Mouse (Mus musculus) limb, embryonic 12.5 days (tissue): ENCODE measurements around the gene Anxa2. TPM values are rescaled to one million over a fixed set of nuclear protein-coding genes. Genes with fewer than 3 reads are reported as not detected.

ENCODE experiments used
- ATAC-seq: fragments of 200-750 bp; cut with Nextera tagmentation; 2 replicates; pipeline ENCODE4 v1.8.0; 2017; ENCODE audit warnings: low read depth, moderate TSS enrichment; ENCODE audit not compliant: insufficient number of reproducible peaks, insufficient read depth, low FRiP score, low TSS enrichment
- H3K27ac ChIP-seq: fragments of 300-500 bp; sonication (generic); 2 replicates; pipeline ENCODE4 v1.5.1; 2016; ENCODE audit warnings: mild to moderate bottlenecking, moderate library complexity
- H3K27me3 ChIP-seq: fragments of 300-500 bp; sonication (generic); 2 replicates; pipeline ENCODE4 v1.6.1; 2016; ENCODE audit warnings: mild to moderate bottlenecking, moderate library complexity
- H3K36me3 ChIP-seq: fragments of 300-500 bp; sonication (generic); 2 replicates; pipeline ENCODE4 v1.6.1; 2016; ENCODE audit warnings: mild to moderate bottlenecking, moderate library complexity
- H3K4me1 ChIP-seq: fragments of 300-500 bp; sonication (generic); replicated peaks from 2 replicates; pipeline ENCODE4 v1.6.1; 2016
- H3K4me2 ChIP-seq: fragments of 300-500 bp; sonication (generic); 2 replicates; pipeline ENCODE4 v1.6.1; 2016; ENCODE audit warnings: mild to moderate bottlenecking, moderate library complexity
- H3K4me3 ChIP-seq: fragments of 300-500 bp; sonication (generic); replicated peaks from 2 replicates; pipeline ENCODE4 v1.5.1; 2016; ENCODE audit warnings: mild to moderate bottlenecking
- H3K9ac ChIP-seq: fragments of 300-500 bp; sonication (generic); replicated peaks from 2 replicates; pipeline ENCODE4 v1.6.1; 2016; ENCODE audit warnings: mild to moderate bottlenecking, moderate library complexity
- H3K9me3 ChIP-seq: fragments of 300-500 bp; sonication (generic); 2 replicates; pipeline ENCODE4 v1.6.1; 2016; ENCODE audit warnings: mild to moderate bottlenecking, moderate library complexity
- WGBS: fragments of 180-500 bp; shearing (Covaris S2); methylation state at CpG from one replicate; pipeline ENCODE4 v1.1.7; 2016; 5-methylcytosine and 5-hydroxymethylcytosine counted together
- polyA plus RNA-seq: library from polyadenylated mRNA; unstranded; fragments of >200 nt; fragmentation: Nextera tagmentation; extraction: Ambion mirVana; gene quantifications from 2 replicates; pipeline ENCODE4 v1.2.1, GENCODE M21; 2016

The Anxa2 gene
- polyA plus RNA-seq, 1 experiment from 2014 or later: 261 TPM

DNA sequence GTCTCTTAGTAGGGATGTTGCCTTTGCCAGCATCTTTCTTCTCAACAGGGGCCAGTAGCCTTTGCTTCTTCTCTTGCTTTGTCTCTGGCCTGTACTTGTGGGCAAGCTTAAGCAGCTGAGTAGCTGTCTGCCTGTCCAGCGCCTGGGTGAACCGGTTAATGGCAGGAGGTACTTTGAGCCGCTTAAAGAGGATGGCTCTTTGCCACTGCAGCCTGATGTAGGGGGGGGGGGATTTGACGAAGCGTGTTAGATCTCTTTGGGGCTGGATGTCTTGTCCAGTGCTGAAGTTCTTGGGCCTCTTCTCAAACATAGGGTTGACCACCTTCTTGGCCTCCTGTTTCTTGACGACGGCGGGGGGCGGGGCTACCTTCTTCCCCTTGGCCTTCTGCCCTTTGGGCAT is 2.8 kb upstream of the Anxa2 start:
- Histone ChIP-seq H3K27me3 (peaks cover 3% of the 10 kb centered on the region; the same call in 1 of the 2 replicates), H3K4me1 (peaks cover 25% of the 10 kb centered on the region), H3K9ac (no peak overlapping the region), H3K4me2 (no peak overlapping the region), H3K36me3 (no peaks in the 10 kb centered on the region), H3K27ac (no peak overlapping the region), H3K4me3 (no peak overlapping the region), H3K9me3 (no peaks in the 10 kb centered on the region)
- ATAC-seq: no peak
- 86% methylated on average over 9 of the region's 9 CpGs for WGBS

DNA sequence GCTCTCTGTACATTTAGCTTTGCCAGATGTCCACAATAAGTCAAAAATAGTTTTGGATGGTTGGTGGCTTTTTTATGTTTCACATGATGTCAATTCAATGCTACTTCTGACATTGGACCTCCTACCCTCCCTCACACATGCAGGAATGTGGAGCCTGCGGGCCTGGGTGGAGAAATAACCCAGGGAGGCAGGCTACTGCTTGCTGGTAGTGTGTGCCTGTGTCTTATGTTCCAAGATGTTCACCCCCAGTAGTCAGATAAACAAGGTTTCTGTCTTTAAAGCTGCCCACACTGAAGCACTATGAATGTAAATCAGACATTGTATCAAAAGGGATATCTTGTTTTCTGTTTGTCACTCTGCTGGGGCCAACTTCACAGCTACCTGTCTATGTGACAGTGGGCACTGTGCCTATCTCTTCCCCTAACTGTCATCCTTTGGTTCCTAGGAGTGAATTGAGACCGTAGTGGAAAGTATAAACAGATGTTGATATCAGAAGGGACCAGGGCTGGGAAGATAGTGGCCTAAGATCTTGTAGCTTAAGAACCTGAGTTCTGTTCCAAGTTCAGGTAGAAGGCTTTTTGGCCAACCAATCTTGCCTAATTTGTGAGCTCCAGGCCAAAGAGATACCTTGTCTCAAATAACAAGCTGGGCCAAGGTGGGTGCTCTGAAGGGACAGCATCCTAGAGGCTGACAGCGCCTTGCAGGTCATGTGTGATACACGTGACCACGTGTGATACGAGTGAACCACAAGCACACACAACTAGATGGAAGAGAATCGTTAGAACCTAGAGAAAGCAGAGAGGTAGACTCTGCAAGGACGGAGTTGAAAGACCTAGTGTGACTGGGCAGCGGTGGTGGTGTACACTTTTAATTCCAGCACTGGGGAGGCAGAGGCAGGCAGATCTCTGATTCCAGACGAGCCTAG is 1.3 kb upstream of the Anxa2 start:
- H3K9ac ChIP-seq: no peak overlapping the region
- peaks cover 40% of the 10 kb centered on the region for H3K4me1 ChIP-seq
- peaks cover 3% of the 10 kb centered on the region; the same call in 1 of the 2 replicates for H3K27me3 ChIP-seq
- WGBS: 89% methylated on average over 10 of the region's 10 CpGs
- no peaks in the 10 kb centered on the region; the same call in 1 of the 2 replicates for H3K36me3 ChIP-seq
- H3K4me2 ChIP-seq: no peak overlapping the region
- ATAC-seq: no peak
- H3K9me3 ChIP-seq: no peaks in the 10 kb centered on the region
- peak overlapping the region; percentile 88; the same call in 1 of the 2 replicates for H3K27ac ChIP-seq
- no peak overlapping the region for H3K4me3 ChIP-seq

GRCm38 (mm10) chr9:69453901-69454666 is 664 bp downstream of the Anxa2 start:
- WGBS: 7% methylated on average over 32 of the region's 32 CpGs
- Histone ChIP-seq H3K27ac (peak overlapping the region; percentile 88), H3K27me3 (peaks cover 3% of the 10 kb centered on the region; the same call in 1 of the 2 replicates), H3K4me1 (peaks cover 57% of the 10 kb centered on the region), H3K4me2 (peak overlapping the region; percentile 83), H3K9me3 (no peaks in the 10 kb centered on the region), H3K9ac (peak overlapping the region; percentile 74), H3K36me3 (no peaks in the 10 kb centered on the region; the same call in 1 of the 2 replicates), H3K4me3 (peak overlapping the region; percentile 64)
- peak; percentile 9; the same call in 1 of the 2 replicates for ATAC-seq

- ATAC-seq: no peak
- H3K27ac ChIP-seq: no peak overlapping the region
- H3K4me1 ChIP-seq: peaks cover 63% of the 10 kb centered on the region
- H3K36me3 ChIP-seq: no peaks in the 10 kb centered on the region; the same call in 1 of the 2 replicates
- H3K9ac ChIP-seq: no peak overlapping the region
- 49% methylated on average over 4 of the region's 4 CpGs for WGBS
- no peaks in the 10 kb centered on the region for H3K9me3 ChIP-seq
- H3K4me3 ChIP-seq: peak overlapping the region; percentile 64
- peaks cover 3% of the 10 kb centered on the region; the same call in 1 of the 2 replicates for H3K27me3 ChIP-seq
- H3K4me2 ChIP-seq: peak overlapping the region; percentile 83
These were observed 1.3 kb downstream of the Anxa2 start for GRCm38 (mm10) chr9:69454691-69455090.

- peaks cover 69% of the 10 kb centered on the region for H3K4me1 ChIP-seq
- WGBS: 65% methylated on average over 4 of the region's 4 CpGs
These were observed 2.0 kb downstream of the Anxa2 start for GRCm38 (mm10) chr9:69455391-69455790.

DNA sequence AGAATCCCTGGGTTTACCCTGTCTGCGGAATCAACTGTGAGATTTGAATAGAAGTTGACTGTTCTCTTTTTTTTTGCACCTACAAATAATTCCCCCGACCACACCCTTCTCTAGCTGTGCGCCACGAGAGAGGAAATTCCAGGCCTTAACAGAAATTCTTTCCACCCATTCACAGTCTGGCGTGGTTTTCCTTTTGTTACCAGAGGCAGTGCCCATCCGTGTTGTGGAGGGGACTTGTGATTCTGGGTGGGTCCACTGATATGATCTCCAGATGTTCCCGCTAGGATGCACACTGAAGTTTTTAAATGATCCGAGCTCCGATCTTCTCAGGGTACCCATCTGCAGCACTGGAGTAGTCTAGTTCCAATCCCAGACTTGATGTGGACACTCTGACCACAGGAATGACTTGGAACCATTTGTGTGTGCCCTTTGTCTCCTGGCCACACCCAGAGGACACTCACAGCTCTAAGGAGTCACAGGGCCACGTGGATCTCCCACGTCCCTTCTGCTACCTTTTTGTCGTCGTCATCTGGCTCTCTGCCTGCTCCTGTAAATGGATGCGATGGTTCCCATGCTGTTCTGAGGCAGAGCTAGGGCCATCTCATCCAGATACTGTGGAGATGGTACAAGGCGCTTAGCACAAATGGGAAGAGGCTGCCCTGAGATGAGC is 3.1 kb downstream of the Anxa2 start:
- Histone ChIP-seq H3K9me3 (no peaks in the 10 kb centered on the region), H3K27me3 (no peaks in the 10 kb centered on the region; the same call in 1 of the 2 replicates), H3K9ac (no peak overlapping the region), H3K27ac (0 out of 2 replicates have a peak overlapping the region, but pooled peaks have one; percentile 19), H3K36me3 (no peaks in the 10 kb centered on the region; the same call in 1 of the 2 replicates), H3K4me3 (no peak overlapping the region), H3K4me1 (peaks cover 72% of the 10 kb centered on the region), H3K4me2 (peak overlapping the region; percentile 13; the same call in 1 of the 2 replicates)
- 80% methylated on average over 15 of the region's 15 CpGs for WGBS
- no peak for ATAC-seq

More at GRCm38 (mm10) chr9:69455391-69455790, 2.0 kb downstream of the Anxa2 start:
- Histone ChIP-seq H3K36me3 (no peaks in the 10 kb centered on the region; the same call in 1 of the 2 replicates), H3K4me2 (peak overlapping the region; percentile 83), H3K4me3 (0 out of 2 replicates have a peak overlapping the region, but pooled peaks have one; percentile 5), H3K27me3 (peaks cover 3% of the 10 kb centered on the region; the same call in 1 of the 2 replicates), H3K9me3 (no peaks in the 10 kb centered on the region), H3K27ac (peak overlapping the region; percentile 51; the same call in 1 of the 2 replicates), H3K9ac (no peak overlapping the region)
- ATAC-seq: no peak

DNA sequence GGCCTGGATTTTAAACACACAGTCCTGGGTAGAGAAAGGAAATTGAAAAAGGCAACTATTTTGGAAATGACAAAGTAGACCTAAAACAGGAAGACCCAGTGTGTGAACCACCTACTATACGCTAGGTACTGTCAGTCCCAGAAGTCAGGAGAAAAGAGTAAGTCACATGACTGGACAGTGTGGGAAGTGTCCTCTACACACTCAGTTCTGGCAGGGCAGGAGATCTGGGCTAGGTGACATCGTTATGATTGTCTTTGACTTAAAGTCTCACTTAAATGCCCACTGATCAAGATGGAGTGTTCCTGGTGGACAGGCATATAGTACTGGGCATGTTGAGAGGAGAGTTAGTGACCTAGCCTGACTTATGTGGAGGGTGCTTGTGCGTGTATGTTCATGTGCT is 3.7 kb downstream of the Anxa2 start:
- H3K4me1 ChIP-seq: peaks cover 72% of the 10 kb centered on the region
- no peak overlapping the region for H3K4me3 ChIP-seq
- H3K27ac ChIP-seq: peak overlapping the region; percentile 90; the same call in 1 of the 2 replicates

GRCm38 (mm10) chr9:69457747-69458625 is 4.6 kb downstream of the Anxa2 start:
- H3K4me2 ChIP-seq: peak overlapping the region; percentile 24
- no peaks in the 10 kb centered on the region; the same call in 1 of the 2 replicates for H3K36me3 ChIP-seq
- peak overlapping the region; percentile 90 for H3K27ac ChIP-seq
- H3K4me1 ChIP-seq: peaks cover 69% of the 10 kb centered on the region
- no peak overlapping the region; the same call in 1 of the 2 replicates for H3K9ac ChIP-seq
- H3K27me3 ChIP-seq: no peaks in the 10 kb centered on the region; the same call in 1 of the 2 replicates
- no peak for ATAC-seq
- no peak overlapping the region for H3K4me3 ChIP-seq
- WGBS: 39% methylated on average over 14 of the region's 14 CpGs
- H3K9me3 ChIP-seq: no peaks in the 10 kb centered on the region

More for the DNA sequence above, 3.7 kb downstream of the Anxa2 start:
- no peak for ATAC-seq
- Histone ChIP-seq H3K9ac (no peak overlapping the region), H3K4me2 (no peak overlapping the region), H3K27me3 (no peaks in the 10 kb centered on the region; the same call in 1 of the 2 replicates), H3K9me3 (no peaks in the 10 kb centered on the region), H3K36me3 (no peaks in the 10 kb centered on the region; the same call in 1 of the 2 replicates)
- 98% methylated on average over 3 of the region's 3 CpGs for WGBS

DNA sequence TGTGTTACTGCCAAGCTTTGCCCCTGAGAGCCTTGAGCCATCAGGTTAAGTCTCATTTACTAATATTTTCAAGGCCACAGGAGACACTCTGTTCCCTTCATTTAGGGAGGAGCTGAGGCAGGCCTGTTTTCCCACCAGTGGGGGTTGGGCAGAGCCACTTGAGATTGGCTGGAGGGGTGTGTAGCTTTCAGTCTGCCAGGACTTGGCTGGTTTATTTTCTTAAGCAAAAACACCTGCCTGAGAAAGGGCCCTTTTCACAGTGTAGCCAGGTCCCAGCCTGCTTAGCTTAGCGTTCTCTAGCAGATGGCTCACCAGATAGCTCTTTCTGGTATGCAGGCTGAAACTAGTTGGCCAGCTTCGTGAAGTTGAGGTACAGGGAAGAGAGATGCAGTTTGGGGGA is 5.6 kb downstream of the Anxa2 start:
- ATAC-seq: peak; percentile 61; the same call in 1 of the 2 replicates
- Histone ChIP-seq H3K36me3 (no peaks in the 10 kb centered on the region; the same call in 1 of the 2 replicates), H3K9ac (0 out of 2 replicates have a peak overlapping the region, but pooled peaks have one; percentile 8), H3K4me1 (peaks cover 61% of the 10 kb centered on the region), H3K4me2 (peak overlapping the region; percentile 33), H3K27me3 (no peaks in the 10 kb centered on the region; the same call in 1 of the 2 replicates), H3K4me3 (no peak overlapping the region), H3K9me3 (no peaks in the 10 kb centered on the region), H3K27ac (peak overlapping the region; percentile 90)
- 14% methylated on average over 2 of the region's 2 CpGs for WGBS
